Mouse (Mus musculus): Measurements from ENCODE around the gene Prkaa1. TPM values are rescaled to one million over a fixed set of nuclear protein-coding genes. Genes with fewer than 3 reads are reported as not detected.

Prkaa1 gene
- polyA plus RNA-seq (2015; fragmentation: Nextera tagmentation; extraction: Ambion mirVana) = 13.3 and 14.1 TPM in 2 replicates

- peak within 1 kb of the TSS; percentile 75 for H3K9ac ChIP-seq (replicated peaks; ENCODE audit: low read depth)
- peak within 1 kb of the TSS; percentile 78 for H3K27ac ChIP-seq (ENCODE audit: low read length)
- H3K9me3 ChIP-seq (ENCODE audit: low read length) = no peaks in the 10 kb centered on the region
- peak; percentile 32; the same call in 1 of the 2 replicates for TF ChIP-seq CTCF (IDR thresholded peaks at IDR 0.05)
- TF ChIP-seq EP300 (IDR thresholded peaks at IDR 0.05) = no peak
- ATAC-seq (peak; percentile 97), DNase-seq (ENCODE audit: low spot score) (peak; percentile 84)
- no peaks in the 10 kb centered on the region for H3K36me3 ChIP-seq (ENCODE audit: insufficient read depth, low read length)
- WGBS = under 1% methylated on average over 55 of the region's 80 CpGs
- no peaks in the 10 kb centered on the region; the same call in 1 of the 2 replicates for H3K4me1 ChIP-seq (ENCODE audit: insufficient read depth, low read depth, low read length)
- H3K4me2 ChIP-seq (replicated peaks; ENCODE audit: low read depth, low read length) = peak within 1 kb of the TSS; percentile 81
- no peaks in the 10 kb centered on the region for H3K27me3 ChIP-seq (replicated peaks; ENCODE audit: insufficient read depth, low read length)
- H3K4me3 ChIP-seq (ENCODE audit: low read depth, low read length) = peak within 1 kb of the TSS; percentile 97
These were observed at the start of gene Prkaa1 for GRCm38 (mm10) chr15:5143361-5144020. Prkaa1 (plus strand) TSS chr15:5143861.

GRCm38 (mm10) chr15:5095534-5096301 is 47.9 kb upstream of the Prkaa1 start:
- no peaks in the 10 kb centered on the region for H3K27me3 ChIP-seq (replicated peaks; ENCODE audit: insufficient read depth, low read length)
- no peaks in the 10 kb centered on the region for H3K9me3 ChIP-seq (ENCODE audit: low read length)
- ATAC-seq = no peak

GRCm38 (mm10) chr15:5097376-5097775 is 46.3 kb upstream of the Prkaa1 start:
- Histone ChIP-seq H3K27ac (ENCODE audit: low read length) (no peak overlapping the region), H3K4me3 (ENCODE audit: low read depth, low read length) (no peak overlapping the region), H3K9me3 (ENCODE audit: low read length) (no peaks in the 10 kb centered on the region), H3K27me3 (replicated peaks; ENCODE audit: insufficient read depth, low read length) (no peaks in the 10 kb centered on the region), H3K4me2 (replicated peaks; ENCODE audit: low read depth, low read length) (no peak overlapping the region), H3K4me1 (ENCODE audit: insufficient read depth, low read depth, low read length) (no peaks in the 10 kb centered on the region), H3K9ac (replicated peaks; ENCODE audit: low read depth) (no peak overlapping the region), H3K36me3 (ENCODE audit: insufficient read depth, low read length) (0 out of 2 replicates have a peak, but pooled peaks cover 4% of the 10 kb centered on the region)
- TF ChIP-seq CTCF (IDR thresholded peaks at IDR 0.05) (no peak), EP300 (IDR thresholded peaks at IDR 0.05) (no peak)
- 96% methylated on average over 1 of the region's 1 CpGs for WGBS
- no peak for DNase-seq (ENCODE audit: low spot score)
- no peak for ATAC-seq

More at GRCm38 (mm10) chr15:5095534-5096301, 47.9 kb upstream of the Prkaa1 start:
- H3K4me3 ChIP-seq (ENCODE audit: low read depth, low read length) = no peak overlapping the region
- no peak overlapping the region for H3K27ac ChIP-seq (ENCODE audit: low read length)
- H3K4me2 ChIP-seq (replicated peaks; ENCODE audit: low read depth, low read length) = no peak overlapping the region
- WGBS = 78% methylated on average over 11 of the region's 11 CpGs
- no peak overlapping the region for H3K9ac ChIP-seq (replicated peaks; ENCODE audit: low read depth)
- no peak for DNase-seq (ENCODE audit: low spot score)
- no peaks in the 10 kb centered on the region for H3K4me1 ChIP-seq (ENCODE audit: insufficient read depth, low read depth, low read length)
- TF ChIP-seq CTCF (IDR thresholded peaks at IDR 0.05) = no peak
- no peak for TF ChIP-seq EP300 (IDR thresholded peaks at IDR 0.05)
- 0 out of 2 replicates have a peak, but pooled peaks cover 4% of the 10 kb centered on the region for H3K36me3 ChIP-seq (ENCODE audit: insufficient read depth, low read length)

- no peak overlapping the region for H3K4me3 ChIP-seq (ENCODE audit: low read depth, low read length)
- no peaks in the 10 kb centered on the region for H3K27me3 ChIP-seq (replicated peaks; ENCODE audit: insufficient read depth, low read length)
- H3K4me2 ChIP-seq (replicated peaks; ENCODE audit: low read depth, low read length) = no peak overlapping the region
- no peaks in the 10 kb centered on the region for H3K9me3 ChIP-seq (ENCODE audit: low read length)
- H3K27ac ChIP-seq (ENCODE audit: low read length) = no peak overlapping the region
- ATAC-seq = no peak
- no peaks in the 10 kb centered on the region for H3K4me1 ChIP-seq (ENCODE audit: insufficient read depth, low read depth, low read length)
- no peak for DNase-seq (ENCODE audit: low spot score)
- no peak overlapping the region for H3K9ac ChIP-seq (replicated peaks; ENCODE audit: low read depth)
- 96% methylated on average over 4 of the region's 4 CpGs for WGBS
- TF ChIP-seq CTCF (IDR thresholded peaks at IDR 0.05) = no peak
- no peak for TF ChIP-seq EP300 (IDR thresholded peaks at IDR 0.05)
- 0 out of 2 replicates have a peak, but pooled peaks cover 4% of the 10 kb centered on the region for H3K36me3 ChIP-seq (ENCODE audit: insufficient read depth, low read length)
These were observed 41.3 kb upstream of the Prkaa1 start for GRCm38 (mm10) chr15:5102312-5102711.

GRCm38 (mm10) chr15:5105891-5106290 is 37.8 kb upstream of the Prkaa1 start:
- H3K4me3 ChIP-seq (ENCODE audit: low read depth, low read length) = no peak overlapping the region
- H3K9ac ChIP-seq (replicated peaks; ENCODE audit: low read depth) = no peak overlapping the region
- no peak for ATAC-seq
- H3K4me1 ChIP-seq (ENCODE audit: insufficient read depth, low read depth, low read length) = no peaks in the 10 kb centered on the region
- no peaks in the 10 kb centered on the region for H3K36me3 ChIP-seq (ENCODE audit: insufficient read depth, low read length)
- H3K9me3 ChIP-seq (ENCODE audit: low read length) = no peaks in the 10 kb centered on the region
- 80% methylated on average over 6 of the region's 6 CpGs for WGBS
- H3K27me3 ChIP-seq (replicated peaks; ENCODE audit: insufficient read depth, low read length) = no peaks in the 10 kb centered on the region
- H3K27ac ChIP-seq (ENCODE audit: low read length) = no peak overlapping the region
- H3K4me2 ChIP-seq (replicated peaks; ENCODE audit: low read depth, low read length) = no peak overlapping the region
- TF ChIP-seq CTCF (IDR thresholded peaks at IDR 0.05) (no peak), EP300 (IDR thresholded peaks at IDR 0.05) (no peak)
- no peak for DNase-seq (ENCODE audit: low spot score)

GRCm38 (mm10) chr15:5106293-5106692 is 37.4 kb upstream of the Prkaa1 start:
- Histone ChIP-seq H3K9ac (replicated peaks; ENCODE audit: low read depth) (no peak overlapping the region), H3K27ac (ENCODE audit: low read length) (no peak overlapping the region), H3K36me3 (ENCODE audit: insufficient read depth, low read length) (no peaks in the 10 kb centered on the region), H3K27me3 (replicated peaks; ENCODE audit: insufficient read depth, low read length) (no peaks in the 10 kb centered on the region), H3K4me3 (ENCODE audit: low read depth, low read length) (no peak overlapping the region), H3K9me3 (ENCODE audit: low read length) (no peaks in the 10 kb centered on the region), H3K4me2 (replicated peaks; ENCODE audit: low read depth, low read length) (no peak overlapping the region), H3K4me1 (ENCODE audit: insufficient read depth, low read depth, low read length) (no peaks in the 10 kb centered on the region)
- DNase-seq (ENCODE audit: low spot score) = peak; percentile 37
- no peak for ATAC-seq
- WGBS = 37% methylated on average over 2 of the region's 2 CpGs
- no peak for TF ChIP-seq EP300 (IDR thresholded peaks at IDR 0.05)
- TF ChIP-seq CTCF (IDR thresholded peaks at IDR 0.05) = peak; percentile 59

Measured in lung, postnatal 0 days (tissue).